Mouse (Mus musculus): ENCODE measurements around the gene Zfp810.

GRCm38 (mm10) chr9:22314066-22314465, 6.6 kb upstream of the Zfp810 start:
- no peak for TF ChIP-seq CTCF (IDR thresholded peaks at IDR 0.05; ENCODE audit: low read depth, low read length)
- no peak for TF ChIP-seq POLR2A (IDR thresholded peaks at IDR 0.05; ENCODE audit: extremely low read depth, insufficient read depth, low read length)
